18 mouse cellular contexts compared by ENCODE assay signal in genomic region chr13:95910270-95910669, GRCm38 (mm10). TPM values are rescaled to one million over a fixed set of nuclear protein-coding genes. Genes with fewer than 3 reads are reported as not detected.
A peak's percentile ranks its signal among the peaks of the same experiment; 100 is the strongest.
DNase-seq lines count a peak whose midpoint lies in the region; ATAC-seq and TF ChIP-seq lines count a peak whose summit lies in the region.
"Had no signal": no experiment of that assay in that cellular context is flagged by ENCODE, and none has a peak within 500 bp of the region (broad histone marks: within the 10 kb centered on the region; RNA-seq: fewer than 3 reads in every experiment).

No protein-coding gene starts in this region.

- H3K9me3 ChIP-seq in liver, embryonic 12.5 days (replicated peaks), result no peaks in the 10 kb centered on the region
- H3K9me3 ChIP-seq in forebrain, embryonic 11.5 days (ENCODE audit: control insufficient read depth, low read length), result no peaks in the 10 kb centered on the region
- H3K9me3 ChIP-seq: liver, embryonic 13.5 days had no signal

- no peak for ATAC-seq in liver, embryonic 12.5 days
- no peak for ATAC-seq in forebrain, embryonic 11.5 days (replicated peaks; ENCODE audit: low FRiP score)
- ATAC-seq: forebrain, embryonic 16.5 days; hindbrain, embryonic 16.5 days; lung, postnatal 0 days; midbrain, embryonic 16.5 days had no signal

- DNase-seq in cerebellum, adult 9-10 months, result peak; percentile 32
- no peak for DNase-seq in cerebellum, postnatal 36 days
- DNase-seq in liver, adult 2 months (ENCODE audit: extremely low read depth, low read depth, low spot score), result peak; percentile 86
- DNase-seq in kidney, adult 8-10 months, result peak; percentile 18 to 46
- DNase-seq in neural tube, embryonic 10.5 days (ENCODE audit: extremely low spot score, low spot score), result no peak
- no peak for DNase-seq in forebrain, embryonic 11.5 days (ENCODE audit: low spot score)
- DNase-seq: heart, postnatal 36 days; liver, embryonic 13.5 days; thymus, adult 2 months had no signal

- no peaks in the 10 kb centered on the region for H3K27me3 ChIP-seq in liver, adult 2 months (ENCODE audit: control insufficient read depth, insufficient read depth, low read length)
- H3K27me3 ChIP-seq in liver, embryonic 12.5 days (replicated peaks), result peaks cover 5% of the 10 kb centered on the region; the same call in 1 of the 2 replicates
- H3K27me3 ChIP-seq in forebrain, embryonic 11.5 days (ENCODE audit: control insufficient read depth, insufficient read depth, low read length), result no peaks in the 10 kb centered on the region
- H3K27me3 ChIP-seq: heart, embryonic 12.5 days; liver, embryonic 13.5 days had no signal

- no peaks in the 10 kb centered on the region; the same call in 1 of the 2 replicates for H3K4me1 ChIP-seq in liver, adult 2 months (ENCODE audit: control insufficient read depth, insufficient read depth, low read length)
- H3K4me1 ChIP-seq in liver, embryonic 12.5 days, result peaks cover 11% of the 10 kb centered on the region; the same call in 1 of the 2 replicates
- no peaks in the 10 kb centered on the region for H3K4me1 ChIP-seq in forebrain, embryonic 11.5 days (replicated peaks; ENCODE audit: control insufficient read depth, insufficient read depth, low read length)
- H3K4me1 ChIP-seq: heart, embryonic 12.5 days had no signal

- WGBS in liver, adult 2 months, result 24% methylated on average over 9 of the region's 9 CpGs
- WGBS in liver, embryonic 12.5 days (ENCODE audit: insufficient replicate concordance), result 64% methylated on average over 9 of the region's 9 CpGs
- WGBS in forebrain, embryonic 11.5 days, result 68% methylated on average over 9 of the region's 9 CpGs

- no peak overlapping the region for H3K9ac ChIP-seq in liver, adult 2 months (ENCODE audit: low read depth, low read length)
- no peak overlapping the region for H3K9ac ChIP-seq in liver, embryonic 12.5 days
- H3K9ac ChIP-seq in forebrain, embryonic 11.5 days (ENCODE audit: low read length), result no peak overlapping the region
- H3K9ac ChIP-seq: heart, embryonic 12.5 days; liver, embryonic 13.5 days had no signal

- no peak overlapping the region for H3K4me3 ChIP-seq in liver, adult 2 months (ENCODE audit: insufficient read depth, low read depth, low read length)
- H3K4me3 ChIP-seq in liver, embryonic 12.5 days, result no peak overlapping the region
- no peak overlapping the region for H3K4me3 ChIP-seq in forebrain, embryonic 11.5 days (ENCODE audit: low read depth, low read length)
- H3K4me3 ChIP-seq: erythroblast, embryonic 14.5 days; heart, embryonic 12.5 days; liver, embryonic 13.5 days; megakaryocyte, embryonic 14.5 days had no signal

- H3K27ac ChIP-seq in liver, adult 2 months (replicated peaks; ENCODE audit: insufficient read depth, low read depth, low read length), result no peak overlapping the region
- H3K27ac ChIP-seq in liver, embryonic 12.5 days, result no peak overlapping the region
- H3K27ac ChIP-seq in forebrain, embryonic 11.5 days (ENCODE audit: low read depth, low read length), result no peak overlapping the region
- H3K27ac ChIP-seq: kidney, postnatal 0 days; liver, embryonic 13.5 days had no signal

- H3K36me3 ChIP-seq in liver, adult 2 months (ENCODE audit: control insufficient read depth, insufficient read depth, low read length), result no peaks in the 10 kb centered on the region
- H3K36me3 ChIP-seq in liver, embryonic 12.5 days, result no peaks in the 10 kb centered on the region
- no peaks in the 10 kb centered on the region for H3K36me3 ChIP-seq in forebrain, embryonic 11.5 days (ENCODE audit: control insufficient read depth, insufficient read depth, low read length)
- H3K36me3 ChIP-seq: heart, embryonic 12.5 days; liver, embryonic 13.5 days had no signal

- no peak for TF ChIP-seq CTCF in liver, adult 2 months (IDR thresholded peaks at IDR 0.05; ENCODE audit: low read depth, low read length)

- no peak for TF ChIP-seq POLR2A in liver, adult 2 months (IDR thresholded peaks at IDR 0.05; ENCODE audit: extremely low read depth, insufficient read depth, low read length)

- H3K79me2 ChIP-seq in liver, adult 2 months (ENCODE audit: control insufficient read depth, insufficient read depth, low read length), result no peaks in the 10 kb centered on the region

- no peak overlapping the region for H3K4me2 ChIP-seq in liver, embryonic 12.5 days
- no peak overlapping the region for H3K4me2 ChIP-seq in forebrain, embryonic 11.5 days (ENCODE audit: low read depth, low read length, severe bottlenecking)
- H3K4me2 ChIP-seq: heart, embryonic 12.5 days; liver, embryonic 13.5 days had no signal

RNA-seq across cellular contexts. Expression of gene Iqgap2, which starts 18.5 kb away (rescaled TPM):
- total RNA-seq in liver, adult 2 months (2014; rRNA removed), result 156 and 189 TPM in 2 replicates
- polyA plus RNA-seq in liver, adult 2 months (2012; rRNA removed), result 21.4 and 31.5 TPM in 2 replicates
- 14.5 and 14.7 TPM in 2 replicates for polyA plus RNA-seq in liver, embryonic 12.5 days (2016; fragmentation: Nextera tagmentation; extraction: Ambion mirVana)
- 19.8 and 20.1 TPM in 2 replicates for polyA plus RNA-seq in forebrain, embryonic 11.5 days (2014; fragmentation: Nextera tagmentation; extraction: Ambion mirVana)

Comparison
In these comparisons a context has a peak if more than half of its experiments do, and no peak if none do; other contexts are left out.
1. DNase-seq: peak in cerebellum, adult 9-10 months (single experiment), liver, adult 2 months (single experiment) and kidney, adult 8-10 months (2 of 2); none in cerebellum, postnatal 36 days (0 of 2), neural tube, embryonic 10.5 days (single experiment) and forebrain, embryonic 11.5 days (single experiment).